Mouse (Mus musculus): ENCODE results near the gene Myzap. TPM values are rescaled to one million over a fixed set of nuclear protein-coding genes. Genes with fewer than 3 reads are reported as not detected.

Gene Myzap
- polyA plus RNA-seq (2012) = 0.04 TPM in 1 of 2 replicates, not detected in the other

GRCm38 (mm10) chr9:71591938-71592548, at the start of gene Myzap:
Gene Myzap, minus strand, starts transcription at chr9:71592360.

GRCm38 (mm10) chr9:71485475-71486094, 106.6 kb downstream of the Myzap start, which contains the start of gene Polr2m:
Gene Polr2m, minus strand, starts transcription at chr9:71485935.

Other genes with a start within 250 kb of the Myzap start
- gene Polr2m, start 106.4 kb downstream of the Myzap start, polyA plus RNA-seq (2012) = 280 and 408 TPM in 2 replicates
- gene Cgnl1, start 179.2 kb upstream of the Myzap start, polyA plus RNA-seq (2012) = 0.06 and 0.25 TPM in 2 replicates